Mouse (Mus musculus) liver, postnatal 0 days (tissue): ENCODE measurements around the gene Atp6v0a4.

Experiments
- CTCF ChIP-seq: sonication (generic); IDR thresholded peaks from 2 replicates; pipeline ENCODE4 v1.5.1; 2016; ENCODE audit warnings: antibody characterized with exemption, low read depth
- EP300 ChIP-seq: IDR thresholded peaks from 2 replicates; pipeline ENCODE4 v1.6.1; 2016; ENCODE audit warnings: antibody characterized with exemption, low read depth, mild to moderate bottlenecking

- TF ChIP-seq CTCF, result no peak
- no peak for TF ChIP-seq EP300
These were observed 1.6 kb downstream of the Atp6v0a4 start for GRCm38 (mm10) chr6:38122791-38123190.
